In the genomic region with DNA sequence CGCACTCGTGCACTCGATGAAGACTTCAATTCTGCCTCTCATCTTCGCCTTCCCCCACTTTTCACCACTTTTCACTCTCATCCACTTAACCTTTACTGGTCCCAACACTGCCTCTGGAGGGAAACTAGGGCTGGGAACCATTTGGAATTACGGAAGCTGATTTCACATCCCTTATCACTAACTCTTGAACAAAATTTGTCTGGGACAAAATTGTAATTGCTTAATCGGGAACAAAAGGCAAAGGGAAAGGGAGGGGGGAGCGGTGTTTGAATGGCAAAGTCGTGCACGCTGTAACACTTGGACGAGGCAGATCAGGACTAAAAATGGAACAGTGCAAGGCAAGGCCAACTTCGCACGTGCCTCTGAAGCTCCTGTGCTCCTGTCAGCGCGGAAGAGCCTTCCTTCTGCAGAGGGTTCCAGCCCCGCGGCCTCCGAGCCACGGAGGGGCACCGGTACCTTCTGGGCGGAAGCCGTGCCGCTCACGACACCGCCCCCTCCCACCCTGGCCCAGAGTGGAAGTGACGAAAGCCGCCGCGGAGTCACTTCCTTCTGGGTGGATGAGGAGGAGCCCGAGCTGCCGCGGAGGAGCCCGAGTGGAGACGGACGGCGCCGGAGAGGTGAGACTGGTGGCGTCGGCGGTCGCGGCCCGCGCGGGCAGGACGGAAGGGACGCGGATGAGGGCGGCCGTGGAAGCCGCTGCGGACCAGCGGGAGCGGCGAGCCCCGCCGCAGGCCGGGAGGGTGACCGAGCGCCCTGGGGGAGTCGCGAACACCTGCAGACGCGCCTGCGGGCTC, we compare ENCODE assay signal across 8 mouse cellular contexts. TPM values are rescaled to one million over a fixed set of nuclear protein-coding genes. Genes with fewer than 3 reads are reported as not detected.
DNase-seq lines count a peak whose midpoint lies in the region; ATAC-seq and TF ChIP-seq lines count a peak whose summit lies in the region.

Gene Etv3 (plus strand): TSS at position 365 of the 794 bp plus-strand sequence.

- peaks cover 31% of the 10 kb centered on the region for H3K36me3 ChIP-seq in heart, embryonic 10.5 days
- peaks cover 31% of the 10 kb centered on the region for H3K36me3 ChIP-seq in kidney, embryonic 15.5 days
- H3K36me3 ChIP-seq in limb, embryonic 15.5 days = peaks cover 23% of the 10 kb centered on the region
- H3K36me3 ChIP-seq in midbrain, postnatal 0 days (ENCODE audit: insufficient read depth, low read length) = peaks cover 22% of the 10 kb centered on the region

- H3K27ac ChIP-seq in heart, embryonic 10.5 days = peak within 1 kb of the TSS; percentile 99
- peak within 1 kb of the TSS; percentile 85 for H3K27ac ChIP-seq in kidney, embryonic 15.5 days
- H3K27ac ChIP-seq in limb, embryonic 15.5 days = peak within 1 kb of the TSS; percentile 92
- H3K27ac ChIP-seq in midbrain, postnatal 0 days (ENCODE audit: low read depth, low read length) = peak within 1 kb of the TSS; percentile 80

- H3K4me3 ChIP-seq in heart, embryonic 10.5 days = peak within 1 kb of the TSS; percentile 100
- H3K4me3 ChIP-seq in kidney, embryonic 15.5 days (replicated peaks) = peak within 1 kb of the TSS; percentile 80
- H3K4me3 ChIP-seq in limb, embryonic 15.5 days = peak within 1 kb of the TSS; percentile 100
- peak within 1 kb of the TSS; percentile 86 for H3K4me3 ChIP-seq in midbrain, postnatal 0 days (ENCODE audit: low read depth, low read length)

- H3K4me2 ChIP-seq in kidney, embryonic 15.5 days = peak within 1 kb of the TSS; percentile 79
- H3K4me2 ChIP-seq in limb, embryonic 15.5 days = peak within 1 kb of the TSS; percentile 67
- H3K4me2 ChIP-seq in midbrain, postnatal 0 days (ENCODE audit: low read depth, low read length, poor library complexity, severe bottlenecking) = peak within 1 kb of the TSS; percentile 69

- 4% methylated on average over 64 of the region's 64 CpGs for WGBS in heart, embryonic 10.5 days
- 5% methylated on average over 64 of the region's 64 CpGs for WGBS in kidney, embryonic 15.5 days
- whole genome bisulfite sequencing in limb, embryonic 15.5 days = 5% methylated on average over 61 of the region's 64 CpGs
- 5% methylated on average over 58 of the region's 64 CpGs for WGBS in midbrain, postnatal 0 days

- H3K4me1 ChIP-seq in heart, embryonic 10.5 days = peaks cover 30% of the 10 kb centered on the region
- peaks cover 17% of the 10 kb centered on the region for H3K4me1 ChIP-seq in kidney, embryonic 15.5 days
- peaks cover 17% of the 10 kb centered on the region for H3K4me1 ChIP-seq in limb, embryonic 15.5 days
- no peaks in the 10 kb centered on the region for H3K4me1 ChIP-seq in midbrain, postnatal 0 days (ENCODE audit: insufficient read depth, low read length)

- peak; percentile 95 for DNase-seq in CD4-positive helper T cell, adult 2 months (ENCODE audit: low read depth, low spot score)
- peak; percentile 96 for DNase-seq in brain, embryonic 14.5 days (ENCODE audit: low read depth)
- DNase-seq in heart, embryonic 10.5 days (ENCODE audit: low spot score) = peak; percentile 95
- DNase-seq in midbrain, postnatal 0 days (ENCODE audit: low spot score) = peak; percentile 94
- DNase-seq in spleen, postnatal 14 days (ENCODE audit: low spot score in 2 of 2) = peak; percentile 71 to 78

- H3K27me3 ChIP-seq in heart, embryonic 10.5 days (ENCODE audit: insufficient read depth, poor library complexity, severe bottlenecking) = no peaks in the 10 kb centered on the region
- H3K27me3 ChIP-seq in kidney, embryonic 15.5 days = no peaks in the 10 kb centered on the region
- no peaks in the 10 kb centered on the region for H3K27me3 ChIP-seq in limb, embryonic 15.5 days
- no peaks in the 10 kb centered on the region for H3K27me3 ChIP-seq in midbrain, postnatal 0 days (ENCODE audit: insufficient read depth, low read length)

- no peaks in the 10 kb centered on the region for H3K9me3 ChIP-seq in heart, embryonic 10.5 days
- no peaks in the 10 kb centered on the region for H3K9me3 ChIP-seq in kidney, embryonic 15.5 days (replicated peaks)
- no peaks in the 10 kb centered on the region for H3K9me3 ChIP-seq in limb, embryonic 15.5 days
- H3K9me3 ChIP-seq in midbrain, postnatal 0 days (ENCODE audit: low read length) = no peaks in the 10 kb centered on the region

- peak; percentile 64 for ATAC-seq in erythroblast, adult 5-6 weeks (replicated peaks; ENCODE audit: low FRiP score, poor library complexity, severe bottlenecking)
- ATAC-seq in kidney, embryonic 15.5 days (replicated peaks; ENCODE audit: low FRiP score) = peak; percentile 97
- peak; percentile 93 for ATAC-seq in limb, embryonic 15.5 days (ENCODE audit: insufficient number of reproducible peaks, low FRiP score, low TSS enrichment, low read depth)
- peak; percentile 98 for ATAC-seq in midbrain, postnatal 0 days (ENCODE audit: low FRiP score)

- TF ChIP-seq POLR2A in brain, embryonic 14.5 days (IDR thresholded peaks at IDR 0.05; ENCODE audit: borderline replicate concordance, extremely low read depth, insufficient read depth, insufficient read length, poor library complexity, severe bottlenecking) = peak; percentile 75

- TF ChIP-seq CTCF in brain, embryonic 14.5 days (IDR thresholded peaks at IDR 0.05; ENCODE audit: borderline replicate concordance, extremely low read depth, insufficient read depth, insufficient read length) = no peak; the same call in 1 of the 2 replicates
- TF ChIP-seq CTCF in midbrain, postnatal 0 days (IDR thresholded peaks at IDR 0.05) = peak; percentile 45; the same call in 1 of the 2 replicates

- peak within 1 kb of the TSS; percentile 92 for H3K9ac ChIP-seq in kidney, embryonic 15.5 days
- peak within 1 kb of the TSS; percentile 99 for H3K9ac ChIP-seq in limb, embryonic 15.5 days
- H3K9ac ChIP-seq in midbrain, postnatal 0 days (replicated peaks; ENCODE audit: low read length, poor library complexity, severe bottlenecking) = peak within 1 kb of the TSS; percentile 100

RNA-seq across cellular contexts. Expression of gene Etv3, which starts in this region (rescaled TPM):
- polyA plus RNA-seq in brain, embryonic 14.5 days (2012; rRNA removed) = 11.6 and 12.0 TPM in 2 replicates
- total RNA-seq in erythroblast, adult 5-6 weeks (2015; ENCODE audit: low replicate concordance) = 1.3 and 2.3 TPM in 2 replicates
- 1.4 and 2.5 TPM in 2 replicates for total RNA-seq in erythroblast, adult 5-6 weeks (2017; ENCODE audit: low replicate concordance)
- 11.7 and 13.1 TPM in 2 replicates for polyA plus RNA-seq in heart, embryonic 10.5 days (2016; fragmentation: Nextera tagmentation; extraction: Ambion mirVana)
- 14.4 and 15.7 TPM in 2 replicates for polyA plus RNA-seq in kidney, embryonic 15.5 days (2015; fragmentation: Nextera tagmentation; extraction: Ambion mirVana)
- polyA plus RNA-seq in limb, embryonic 15.5 days (2015; fragmentation: Nextera tagmentation; extraction: Ambion mirVana) = 22.7 and 27.7 TPM in 2 replicates
- 9.8 and 13.6 TPM in 2 replicates for total RNA-seq in midbrain, postnatal 0 days (2014; rRNA removed)
- polyA plus RNA-seq in midbrain, postnatal 0 days (2015; fragmentation: Nextera tagmentation; extraction: Ambion mirVana) = 5.9 and 7.9 TPM in 2 replicates

Comparison
In these comparisons a context has a peak if more than half of its experiments do, and no peak if none do; other contexts are left out.
1. Peak in every context shown above with its lines: DNase-seq, ATAC-seq, H3K4me3 ChIP-seq and H3K27ac ChIP-seq.